Mouse (Mus musculus): ENCODE results near the gene Slc7a7.

Gene Slc7a7

DNA sequence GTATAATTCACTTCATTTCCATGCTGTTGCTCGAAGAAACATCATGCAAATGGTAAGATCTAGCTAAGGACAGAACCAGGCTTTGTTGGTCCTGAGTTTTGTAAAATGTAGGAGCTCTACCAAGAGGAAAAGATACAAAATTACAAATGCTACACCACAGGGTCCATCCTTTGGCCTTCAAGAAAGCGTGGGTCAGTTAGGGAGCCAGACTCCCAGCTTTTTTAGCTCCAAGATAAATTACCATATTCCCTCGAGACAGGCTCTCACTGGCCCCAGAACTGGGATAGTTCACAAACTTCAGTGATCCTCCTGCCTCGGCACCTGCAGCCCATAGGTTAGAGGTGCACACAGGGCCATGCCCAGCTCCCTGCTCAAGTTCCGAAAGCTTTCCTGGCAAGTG lies 93.1 kb downstream of the Slc7a7 start:
- ATAC-seq (ENCODE audit: low TSS enrichment), result no peak

DNA sequence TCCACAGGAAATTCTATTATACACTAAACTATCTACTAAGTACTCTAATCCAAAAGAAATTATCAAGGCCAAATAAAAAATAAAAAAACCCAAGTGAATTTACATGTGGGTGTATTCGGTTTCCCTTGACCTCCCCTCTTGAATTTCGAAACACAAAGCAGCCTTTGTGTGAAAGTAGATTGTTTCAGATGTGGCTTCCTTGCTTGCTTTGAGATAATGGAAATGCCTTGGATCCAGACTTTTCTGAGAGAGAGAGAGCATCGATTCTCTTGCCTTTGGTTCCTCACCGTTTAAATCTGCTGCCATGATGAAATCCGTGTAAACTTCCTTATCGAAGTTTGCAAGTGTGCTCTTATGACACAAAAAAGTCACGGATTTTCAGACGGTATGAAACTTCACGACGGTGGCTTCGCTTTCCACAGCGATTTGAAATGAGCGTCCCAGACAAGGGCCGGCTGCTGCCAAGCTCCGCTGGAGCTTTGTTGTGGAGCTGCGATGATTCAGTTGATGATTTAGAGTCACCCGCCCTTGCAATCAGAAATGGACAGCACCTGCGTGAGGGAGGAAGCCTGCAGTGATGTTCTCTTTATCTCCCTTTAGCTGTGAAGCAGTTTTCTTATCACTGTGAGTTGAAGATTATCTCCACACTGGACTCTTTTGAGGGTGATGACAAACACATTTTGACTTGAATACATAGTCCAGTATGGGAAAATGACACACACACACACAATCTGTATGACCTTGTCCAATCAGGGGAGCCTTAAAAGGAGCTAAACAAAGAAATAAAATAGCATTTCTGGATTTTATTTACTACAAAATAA lies 95.8 kb downstream of the Slc7a7 start:
- ATAC-seq (ENCODE audit: low TSS enrichment), result no peak

Data from frontal cortex, adult (tissue).